Mouse (Mus musculus) layer of hippocampus, postnatal 25 days (tissue): Measurements from ENCODE around the gene Cep295nl. TPM values are rescaled to one million over a fixed set of nuclear protein-coding genes. Genes with fewer than 3 reads are reported as not detected.
"Not testable (repeated sequence)": the region's sequence is repeated elsewhere in the genome, so short reads cannot be mapped to it uniquely, and the experiment has no call there.

Experiments used
- DNase-seq, 2 experiments: peaks; one replicate each; pipeline ENCODE4 v3.0.0; 2022; ENCODE audit warnings: mixed read lengths in 2 of 2, low spot score in 1 of 2; ENCODE audit errors: extremely low spot score in 1 of 2
- total RNA-seq, 2 experiments: library from RNA; stranded (reverse); gene quantifications; 2 replicates each; pipeline ENCODE4 v1.2.3; 2021

Gene Cep295nl
- total RNA-seq: under 1 TPM; 0.57 to 0.99 TPM

- DNase-seq: no peak
These were observed at the start of gene Cep295nl for GRCm38 (mm10) chr11:118342400-118342981. Gene Cep295nl (minus strand): TSS chr11:118342500.

- not testable (repeated sequence) for DNase-seq
These were observed 45.5 kb upstream of the Cep295nl start for GRCm38 (mm10) chr11:118387816-118388215.

DNA sequence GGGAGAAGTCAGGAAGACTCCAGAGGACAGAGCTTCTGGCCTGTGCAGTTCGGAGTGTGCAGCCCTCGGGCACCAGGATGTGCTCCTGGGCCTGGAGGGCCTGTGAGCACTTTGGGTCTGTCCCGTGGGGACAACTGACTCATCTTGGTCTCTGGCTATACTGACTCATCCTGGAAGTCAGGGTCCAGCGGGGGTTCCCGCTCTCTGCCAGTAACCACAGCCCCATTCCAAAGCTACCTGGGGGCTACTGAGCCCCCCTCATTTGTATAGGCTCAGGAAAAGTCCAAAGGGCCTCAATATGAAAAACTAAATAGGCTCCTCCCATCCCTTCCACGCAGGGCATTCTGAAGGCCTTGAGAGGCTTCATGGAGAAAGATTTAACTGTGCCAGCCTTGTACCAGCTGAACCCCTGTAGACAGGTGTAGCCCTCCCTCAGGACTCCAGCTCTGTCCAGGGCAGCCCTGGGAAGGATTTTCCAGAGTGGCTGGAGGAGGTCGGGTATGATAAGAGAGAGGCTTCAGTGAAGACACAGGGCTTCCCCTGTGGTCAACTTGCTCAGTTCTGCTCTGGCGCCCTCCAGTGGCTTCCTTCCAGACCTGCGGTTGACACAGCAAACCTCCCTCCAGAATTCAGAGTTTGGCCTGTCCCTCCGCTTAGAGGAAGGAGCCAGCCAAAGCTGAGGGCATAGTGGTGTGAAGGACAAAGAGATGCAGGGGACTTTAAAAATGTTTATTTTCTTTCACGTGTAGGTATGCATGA, 37.1 kb upstream of the Cep295nl start:
- peak; percentile 83 to 94 for DNase-seq

GRCm38 (mm10) chr11:118378656-118379055, 36.4 kb upstream of the Cep295nl start:
- no peak for DNase-seq

GRCm38 (mm10) chr11:118376323-118376722, 34.0 kb upstream of the Cep295nl start:
- DNase-seq: not testable (repeated sequence)

GRCm38 (mm10) chr11:118375881-118376280, 33.6 kb upstream of the Cep295nl start:
- no peak for DNase-seq

DNA sequence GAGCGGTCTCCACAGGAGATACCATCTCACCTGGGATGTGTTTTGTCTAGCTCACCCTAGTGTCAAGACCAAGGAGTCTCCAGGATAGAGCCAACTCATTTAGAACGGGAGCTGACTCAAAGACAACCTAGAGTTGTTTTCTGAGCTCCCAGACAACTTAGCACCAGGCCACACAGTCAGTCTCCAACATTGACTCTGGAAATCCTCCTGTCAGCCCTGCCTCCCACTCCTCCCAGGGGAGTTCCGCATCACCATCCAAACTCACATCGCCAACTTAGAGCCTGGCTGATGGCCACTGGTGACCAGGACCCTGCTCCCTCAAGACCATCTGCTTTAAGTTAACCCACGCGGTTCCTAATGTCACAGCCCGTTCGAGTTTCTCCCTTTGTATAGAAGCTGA, 33.2 kb upstream of the Cep295nl start:
- DNase-seq: no peak

DNA sequence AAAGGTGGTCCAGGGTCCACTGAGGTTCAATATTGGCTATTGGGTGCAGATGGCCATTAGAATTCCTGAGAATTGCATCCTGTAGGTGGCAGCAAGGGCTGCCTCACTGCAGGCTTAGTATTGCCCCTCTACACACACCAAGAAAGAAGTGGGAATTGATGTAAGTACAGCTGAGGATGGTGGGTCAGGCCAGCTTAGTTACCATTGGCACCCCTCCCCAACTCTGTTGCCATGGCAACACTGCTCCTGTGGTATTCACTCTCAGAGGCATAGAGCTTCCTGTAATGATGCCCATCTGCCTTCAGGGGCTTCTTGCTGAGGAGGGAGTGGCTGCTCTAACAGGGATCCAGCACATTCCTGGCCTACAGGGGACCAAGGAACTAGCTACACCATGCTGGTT, 32.7 kb upstream of the Cep295nl start:
- no peak for DNase-seq

GRCm38 (mm10) chr11:118374506-118374905, 32.2 kb upstream of the Cep295nl start:
- no peak for DNase-seq

DNA sequence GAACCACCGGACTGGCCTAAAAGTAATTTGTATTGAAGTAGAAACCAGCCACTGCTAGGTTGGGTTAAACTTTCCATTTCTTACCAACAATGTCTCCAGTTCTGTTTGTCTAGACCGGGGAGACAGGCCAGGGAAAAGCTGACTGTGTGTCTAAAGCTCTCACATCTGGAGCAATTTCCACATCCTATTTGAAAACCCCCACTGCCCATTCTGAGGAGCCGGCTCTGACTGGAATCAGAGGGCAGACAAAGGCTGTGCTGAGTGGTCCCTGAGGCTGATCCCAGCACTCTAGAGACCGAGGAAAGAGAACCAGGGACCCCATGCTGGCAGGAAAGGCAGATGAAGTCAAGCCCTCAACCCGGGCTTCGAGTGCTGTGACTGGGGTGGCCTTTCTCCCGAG, 30.3 kb upstream of the Cep295nl start:
- no peak for DNase-seq

- DNase-seq: no peak
These were observed 29.6 kb upstream of the Cep295nl start for GRCm38 (mm10) chr11:118371876-118372275.

- DNase-seq: no peak
These were observed 27.4 kb upstream of the Cep295nl start for GRCm38 (mm10) chr11:118369657-118370056.

DNA sequence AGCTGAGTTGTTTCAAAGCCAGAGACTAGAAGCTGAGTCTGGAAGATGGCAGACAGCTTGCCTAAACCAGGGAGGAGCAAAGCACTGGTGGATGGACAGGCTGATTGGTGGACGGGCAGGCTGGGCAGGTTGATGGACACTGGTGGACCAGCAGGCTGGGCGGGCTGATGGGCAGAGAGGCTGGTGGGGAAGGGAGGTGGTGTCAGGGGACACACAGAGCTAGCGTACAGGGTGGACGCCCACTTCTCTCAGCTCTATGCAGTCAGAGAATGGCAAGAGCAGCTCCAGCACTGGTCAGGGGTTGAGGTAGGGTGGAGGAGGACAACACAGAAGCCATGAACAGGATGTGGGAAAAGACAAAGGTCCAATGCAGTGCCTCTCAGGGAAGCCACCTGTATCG, 27.0 kb upstream of the Cep295nl start:
- DNase-seq: no peak

GRCm38 (mm10) chr11:118368330-118368729, 26.0 kb upstream of the Cep295nl start:
- no peak for DNase-seq

GRCm38 (mm10) chr11:118366559-118366958, 24.3 kb upstream of the Cep295nl start:
- DNase-seq: no peak

GRCm38 (mm10) chr11:118366108-118366507, 23.8 kb upstream of the Cep295nl start:
- no peak for DNase-seq

GRCm38 (mm10) chr11:118365171-118365570, 22.9 kb upstream of the Cep295nl start:
- no peak for DNase-seq

DNA sequence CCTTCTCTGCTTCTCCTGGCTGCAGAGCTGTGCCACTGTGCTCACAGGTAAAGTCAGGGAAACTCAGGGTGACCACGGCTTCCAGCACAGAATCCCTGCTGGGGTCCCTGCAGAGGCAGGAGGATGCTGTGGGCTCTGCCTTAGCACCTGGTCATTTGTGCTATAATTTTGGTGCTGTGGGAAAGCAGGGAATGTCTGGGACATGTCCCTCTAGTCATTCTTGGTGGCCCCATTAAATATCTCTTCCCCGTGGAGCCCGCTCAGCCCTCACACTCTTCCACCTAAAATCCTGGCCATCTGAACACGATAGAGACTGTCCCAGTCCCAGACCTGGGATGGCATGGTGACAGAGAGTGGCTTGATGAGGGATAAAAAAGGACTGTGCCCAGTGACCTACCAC, 21.7 kb upstream of the Cep295nl start:
- no peak for DNase-seq

GRCm38 (mm10) chr11:118362971-118363518, 20.7 kb upstream of the Cep295nl start:
- no peak for DNase-seq

GRCm38 (mm10) chr11:118362501-118362900, 20.2 kb upstream of the Cep295nl start:
- no peak for DNase-seq

DNA sequence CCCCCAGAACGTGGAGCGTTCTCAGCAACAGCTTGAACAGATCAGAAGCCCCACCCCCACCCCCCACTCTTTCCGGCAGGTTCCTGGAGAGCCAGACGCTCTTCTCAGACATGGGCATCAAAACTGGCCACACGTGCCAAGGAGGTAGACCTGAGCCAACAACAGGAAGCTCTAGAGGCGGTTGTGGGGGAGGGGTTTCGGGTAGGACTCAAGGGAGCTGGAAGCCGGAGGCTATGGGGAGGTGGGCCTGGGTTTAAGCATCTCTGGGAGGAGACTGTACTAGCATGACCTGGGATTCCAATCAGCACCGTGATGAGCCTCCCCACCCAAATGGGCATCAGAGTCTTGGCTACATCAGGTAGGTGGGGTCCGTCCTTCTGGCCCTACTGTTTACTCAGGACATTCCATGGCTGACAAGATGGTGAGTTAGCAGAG, 18.6 kb upstream of the Cep295nl start:
- DNase-seq: no peak

DNA sequence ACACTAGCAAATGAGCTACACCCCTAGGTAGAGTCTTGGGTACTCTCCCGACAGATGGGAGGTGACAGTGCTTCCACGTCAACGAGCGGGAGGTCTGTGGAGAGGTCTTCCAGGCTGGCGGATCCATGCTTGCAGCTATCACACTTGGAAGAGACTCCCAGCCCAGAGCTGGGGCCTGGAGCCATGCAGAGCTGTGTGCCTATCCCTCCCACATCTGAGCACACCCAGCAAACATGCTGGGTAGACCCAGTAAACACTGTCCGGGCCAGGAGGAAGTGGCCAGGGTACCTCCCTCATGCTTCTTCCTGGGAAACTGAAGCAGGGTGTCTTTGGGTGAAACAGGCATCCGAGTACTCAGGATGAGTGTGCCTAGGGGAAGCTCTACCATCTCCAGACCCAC, 18.2 kb upstream of the Cep295nl start:
- DNase-seq: no peak
